Mouse (Mus musculus) liver, postnatal 0 days (tissue): ENCODE measurements around the gene Kras. TPM values are rescaled to one million over a fixed set of nuclear protein-coding genes. Genes with fewer than 3 reads are reported as not detected.

ENCODE experiments used
- ATAC-seq: fragments of 200-750 bp; cut with Nextera tagmentation; 2 replicates; pipeline ENCODE4 v1.8.0; 2017; ENCODE audit warnings: mild to moderate bottlenecking, moderate library complexity
- DNase-seq: peaks from one replicate; pipeline ENCODE4 v3.0.0-alpha.2; 2016
- H3K27ac ChIP-seq: fragments of 300-500 bp; sonication (generic); 2 replicates; pipeline ENCODE4 v1.5.1; 2014; ENCODE audit warnings: antibody characterized with exemption, moderate library complexity, mild to moderate bottlenecking, low read depth
- H3K27me3 ChIP-seq: fragments of 300-500 bp; sonication (generic); 2 replicates; pipeline ENCODE4 v1.6.1; 2014; ENCODE audit warnings: low read length, control low read depth, mixed read lengths; ENCODE audit not compliant: insufficient read depth
- H3K36me3 ChIP-seq: fragments of 300-500 bp; sonication (generic); replicated peaks from 2 replicates; pipeline ENCODE4 v1.6.1; 2014; ENCODE audit warnings: mild to moderate bottlenecking, control low read depth, low read length, moderate library complexity, mixed read lengths; ENCODE audit not compliant: insufficient read depth
- H3K4me1 ChIP-seq: fragments of 300-500 bp; sonication (generic); 2 replicates; pipeline ENCODE4 v1.6.1; 2014; ENCODE audit warnings: antibody characterized with exemption, mild to moderate bottlenecking, control low read depth; ENCODE audit not compliant: insufficient read depth
- H3K4me2 ChIP-seq: fragments of 300-500 bp; sonication (generic); 2 replicates; pipeline ENCODE4 v1.6.1; 2014; ENCODE audit warnings: low read depth, mild to moderate bottlenecking, low read length, moderate library complexity, mixed read lengths
- H3K4me3 ChIP-seq: fragments of 300-500 bp; sonication (generic); 2 replicates; pipeline ENCODE4 v1.5.1; 2014; ENCODE audit warnings: low read depth, low read length
- H3K9ac ChIP-seq: fragments of 300-500 bp; sonication (generic); replicated peaks from 2 replicates; pipeline ENCODE4 v1.6.1; 2014; ENCODE audit warnings: mild to moderate bottlenecking, moderate library complexity
- H3K9me3 ChIP-seq: fragments of 300-500 bp; sonication (generic); 2 replicates; pipeline ENCODE4 v1.6.1; 2016; ENCODE audit warnings: mild to moderate bottlenecking, control low read depth, low read length, mixed read lengths
- CTCF ChIP-seq: sonication (generic); IDR thresholded peaks from 2 replicates; pipeline ENCODE4 v1.5.1; 2016; ENCODE audit warnings: antibody characterized with exemption, low read depth
- EP300 ChIP-seq: IDR thresholded peaks from 2 replicates; pipeline ENCODE4 v1.6.1; 2016; ENCODE audit warnings: antibody characterized with exemption, low read depth, mild to moderate bottlenecking
- WGBS: fragments of 180-500 bp; shearing (Covaris S2); extraction: QIAGEN DNeasy Blood & Tissue Kit; methylation state at CpG from one replicate; pipeline ENCODE4 v1.1.7; 2014; ENCODE audit not compliant: insufficient replicate concordance; 5-methylcytosine and 5-hydroxymethylcytosine counted together
- polyA plus RNA-seq: library from polyadenylated mRNA; unstranded; fragments of >200 nt; fragmentation: Nextera tagmentation; extraction: Ambion mirVana; gene quantifications from 2 replicates; pipeline ENCODE4 v1.2.1, GENCODE M21; 2015

The Kras gene
- polyA plus RNA-seq, 1 experiment from 2014 or later: 41.0 TPM

DNA sequence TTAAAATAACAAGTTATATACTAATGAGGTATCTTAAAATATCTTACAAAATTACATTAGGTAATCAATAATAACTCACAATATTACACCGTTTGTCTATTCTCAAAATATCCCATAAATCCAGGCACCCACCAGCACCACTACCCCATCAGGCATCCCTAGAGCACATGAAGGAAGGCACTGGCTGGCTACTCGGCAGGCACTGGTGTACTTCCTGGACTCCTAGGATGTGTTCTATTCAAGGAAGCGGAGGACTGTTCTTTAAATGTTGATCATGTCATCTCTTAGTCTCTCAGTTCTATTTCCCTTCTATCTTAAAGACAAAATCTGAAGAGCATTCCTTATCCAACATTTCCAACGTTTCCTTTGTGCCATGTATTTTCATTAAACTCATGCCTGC is 12.9 kb downstream of the Kras start:
- Histone ChIP-seq H3K4me2 (no peak overlapping the region), H3K4me1 (no peaks in the 10 kb centered on the region), H3K36me3 (peaks cover 47% of the 10 kb centered on the region), H3K9me3 (no peaks in the 10 kb centered on the region), H3K27me3 (no peaks in the 10 kb centered on the region), H3K4me3 (no peak overlapping the region), H3K9ac (no peak overlapping the region), H3K27ac (no peak overlapping the region)
- TF ChIP-seq CTCF: no peak
- WGBS: 76% methylated on average over 4 of the region's 4 CpGs
- DNase-seq (no peak), ATAC-seq (no peak)

DNA sequence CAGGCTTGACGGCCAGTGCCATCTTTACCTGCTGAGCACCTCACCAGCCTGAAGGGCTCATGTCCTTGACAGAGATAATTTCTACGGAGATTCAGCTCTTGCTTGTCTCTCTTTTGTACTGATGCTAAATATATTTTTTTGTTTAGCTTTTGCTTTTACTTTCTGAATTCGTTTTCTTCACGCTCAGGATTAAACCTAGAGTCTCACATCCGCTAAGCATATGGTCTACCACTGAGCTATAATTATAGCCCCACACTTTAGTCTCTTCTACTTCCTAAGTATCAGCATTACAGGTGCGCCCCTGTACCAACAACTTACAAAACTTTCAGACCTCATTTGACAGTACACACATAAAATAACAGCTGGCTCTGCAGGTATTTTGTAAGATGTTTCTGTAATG is 14.7 kb downstream of the Kras start:
- no peaks in the 10 kb centered on the region for H3K4me1 ChIP-seq
- H3K27me3 ChIP-seq: no peaks in the 10 kb centered on the region
- H3K27ac ChIP-seq: no peak overlapping the region
- H3K4me2 ChIP-seq: no peak overlapping the region
- no peak overlapping the region for H3K9ac ChIP-seq
- WGBS: 88% methylated on average over 6 of the region's 6 CpGs
- no peaks in the 10 kb centered on the region for H3K9me3 ChIP-seq
- DNase-seq (no peak), ATAC-seq (no peak)
- no peak overlapping the region for H3K4me3 ChIP-seq
- peaks cover 47% of the 10 kb centered on the region for H3K36me3 ChIP-seq
- TF ChIP-seq EP300 (no peak), CTCF (no peak)

DNA sequence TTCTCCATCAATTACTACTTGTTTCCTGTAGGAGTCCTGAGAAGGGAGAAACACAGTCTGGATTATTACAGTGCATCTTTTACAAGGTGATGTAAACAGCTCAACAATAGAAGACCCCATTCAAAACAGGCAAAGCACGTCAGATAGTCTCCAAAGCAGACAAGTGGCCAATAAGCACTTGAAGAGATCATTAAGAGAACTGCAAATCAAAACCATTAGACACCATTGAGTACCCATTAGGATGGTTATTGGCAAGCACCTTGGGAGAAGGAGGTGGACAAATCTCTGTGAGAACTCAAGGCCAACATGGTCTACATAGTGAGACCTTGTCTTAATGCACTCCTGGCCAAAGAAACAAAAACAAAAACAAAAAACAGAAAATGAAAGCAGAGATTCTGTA is 15.6 kb downstream of the Kras start:
- DNase-seq: no peak
- TF ChIP-seq EP300 (no peak), CTCF (no peak)
- no peak for ATAC-seq
- Histone ChIP-seq H3K9me3 (no peaks in the 10 kb centered on the region), H3K36me3 (peaks cover 43% of the 10 kb centered on the region), H3K4me3 (no peak overlapping the region), H3K9ac (no peak overlapping the region), H3K27me3 (no peaks in the 10 kb centered on the region), H3K4me2 (no peak overlapping the region), H3K27ac (no peak overlapping the region), H3K4me1 (no peaks in the 10 kb centered on the region)
- WGBS: 83% methylated on average over 1 of the region's 1 CpGs

DNA sequence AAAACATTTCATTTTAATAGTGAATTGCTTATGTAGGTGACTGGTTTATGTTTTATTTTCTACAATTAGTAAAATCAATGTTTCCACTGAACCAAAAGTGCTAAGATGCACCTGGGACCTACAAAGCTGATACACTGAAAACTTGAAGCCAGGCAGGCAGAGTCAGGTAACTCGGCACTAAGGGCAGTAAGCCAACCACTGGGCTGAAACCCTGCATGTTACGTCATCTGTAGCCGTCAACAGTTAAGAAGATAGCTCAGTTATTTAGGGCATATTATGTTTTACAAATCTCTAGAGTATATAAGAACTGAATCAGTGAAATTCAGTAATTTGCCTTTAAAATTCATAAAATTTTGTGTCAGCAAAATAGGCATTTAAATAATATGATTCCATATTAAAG is 23.7 kb downstream of the Kras start:
- TF ChIP-seq CTCF (no peak), EP300 (no peak)
- no peak overlapping the region for H3K4me2 ChIP-seq

DNA sequence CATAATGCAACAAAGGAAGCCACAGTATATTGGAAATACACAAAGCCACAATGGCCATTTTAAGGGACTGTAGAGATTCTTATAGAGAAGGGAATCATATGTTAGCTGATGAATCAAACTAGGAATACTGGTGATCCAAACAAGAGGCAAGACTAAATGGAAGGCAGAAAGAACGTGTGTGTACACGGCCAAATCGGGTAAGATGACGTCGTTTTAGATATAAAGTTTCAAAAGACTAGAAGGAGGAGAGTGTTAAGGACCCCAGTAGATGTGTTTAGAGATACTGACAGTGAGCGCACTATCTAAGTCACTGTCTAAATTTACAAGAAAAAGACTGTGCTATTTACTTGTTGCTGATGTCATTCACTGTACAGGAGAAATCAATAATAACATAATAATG is 25.8 kb downstream of the Kras start:
- Histone ChIP-seq H3K36me3 (peaks cover 40% of the 10 kb centered on the region), H3K4me2 (no peak overlapping the region), H3K9ac (no peak overlapping the region), H3K4me3 (no peak overlapping the region), H3K9me3 (no peaks in the 10 kb centered on the region), H3K27ac (no peak overlapping the region), H3K27me3 (no peaks in the 10 kb centered on the region), H3K4me1 (no peaks in the 10 kb centered on the region)
- ATAC-seq (no peak), DNase-seq (no peak)
- TF ChIP-seq EP300 (no peak), CTCF (no peak)
- 91% methylated on average over 6 of the region's 6 CpGs for WGBS

More for the DNA sequence above, 23.7 kb downstream of the Kras start:
- no peak overlapping the region for H3K4me3 ChIP-seq
- no peaks in the 10 kb centered on the region for H3K27me3 ChIP-seq
- DNase-seq: no peak
- 67% methylated on average over 3 of the region's 3 CpGs for WGBS
- no peak overlapping the region for H3K27ac ChIP-seq
- ATAC-seq: no peak
- H3K4me1 ChIP-seq: no peaks in the 10 kb centered on the region
- H3K36me3 ChIP-seq: peaks cover 44% of the 10 kb centered on the region
- H3K9ac ChIP-seq: no peak overlapping the region
- no peaks in the 10 kb centered on the region for H3K9me3 ChIP-seq

DNA sequence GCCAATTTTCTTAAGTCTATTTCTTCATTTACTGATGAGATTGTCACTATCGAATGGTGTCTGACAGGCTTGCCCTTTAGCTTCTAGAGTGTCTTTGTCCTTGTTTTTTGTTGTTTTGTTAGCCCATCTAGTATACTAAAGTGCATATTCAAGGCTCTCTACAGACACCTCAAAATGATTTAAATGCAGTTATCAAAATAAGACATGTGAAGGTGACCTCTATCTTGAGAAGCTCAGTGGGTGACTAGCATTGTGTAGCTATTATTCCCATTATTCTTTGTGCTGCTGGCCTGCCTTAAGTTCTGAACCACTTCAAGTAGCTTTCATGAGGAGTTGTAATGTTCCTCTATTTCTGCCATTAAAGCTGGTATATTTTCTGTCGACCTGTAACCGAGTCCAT is 34.2 kb downstream of the Kras start:
- 85% methylated on average over 3 of the region's 3 CpGs for WGBS
- no peaks in the 10 kb centered on the region for H3K9me3 ChIP-seq
- DNase-seq (no peak), ATAC-seq (no peak)
- H3K9ac ChIP-seq: no peak overlapping the region
- no peaks in the 10 kb centered on the region for H3K27me3 ChIP-seq
- peaks cover 15% of the 10 kb centered on the region for H3K36me3 ChIP-seq
- no peak overlapping the region for H3K4me2 ChIP-seq
- no peak overlapping the region for H3K27ac ChIP-seq
- H3K4me3 ChIP-seq: no peak overlapping the region
- peaks cover 8% of the 10 kb centered on the region; the same call in 1 of the 2 replicates for H3K4me1 ChIP-seq
- TF ChIP-seq CTCF (no peak), EP300 (no peak)

DNA sequence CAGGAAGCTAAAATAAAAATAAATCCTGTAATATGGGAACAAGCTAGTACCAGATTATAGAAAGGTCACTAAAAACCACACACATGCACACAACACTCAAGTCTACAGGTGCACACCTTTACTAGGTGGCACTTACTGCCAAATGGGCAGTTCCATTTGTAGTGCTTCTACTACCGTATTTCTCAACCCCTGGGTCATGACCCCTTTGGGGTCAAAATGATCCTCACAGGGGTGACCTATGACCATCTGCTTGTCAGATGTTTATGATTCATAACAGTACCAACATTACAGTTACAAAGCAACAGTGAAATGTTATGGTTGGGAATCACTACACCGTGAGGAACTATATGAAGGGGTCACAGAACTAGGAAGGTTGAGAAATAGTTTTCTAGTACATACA is 36.1 kb downstream of the Kras start:
- no peak for ATAC-seq
- Histone ChIP-seq H3K27ac (no peak overlapping the region), H3K4me2 (no peak overlapping the region), H3K4me3 (no peak overlapping the region), H3K27me3 (no peaks in the 10 kb centered on the region), H3K4me1 (peaks cover 14% of the 10 kb centered on the region), H3K9me3 (no peaks in the 10 kb centered on the region), H3K36me3 (peaks cover 10% of the 10 kb centered on the region), H3K9ac (no peak overlapping the region)
- no peak for DNase-seq
- 75% methylated on average over 2 of the region's 2 CpGs for WGBS
- TF ChIP-seq EP300 (no peak), CTCF (no peak)
